Mouse (Mus musculus): ENCODE measurements around the gene Hsf5. TPM values are rescaled to one million over a fixed set of nuclear protein-coding genes. Genes with fewer than 3 reads are reported as not detected.

Gene Hsf5
- polyA plus RNA-seq, 1 experiment from 2014 or later, result 0.14 TPM

DNA sequence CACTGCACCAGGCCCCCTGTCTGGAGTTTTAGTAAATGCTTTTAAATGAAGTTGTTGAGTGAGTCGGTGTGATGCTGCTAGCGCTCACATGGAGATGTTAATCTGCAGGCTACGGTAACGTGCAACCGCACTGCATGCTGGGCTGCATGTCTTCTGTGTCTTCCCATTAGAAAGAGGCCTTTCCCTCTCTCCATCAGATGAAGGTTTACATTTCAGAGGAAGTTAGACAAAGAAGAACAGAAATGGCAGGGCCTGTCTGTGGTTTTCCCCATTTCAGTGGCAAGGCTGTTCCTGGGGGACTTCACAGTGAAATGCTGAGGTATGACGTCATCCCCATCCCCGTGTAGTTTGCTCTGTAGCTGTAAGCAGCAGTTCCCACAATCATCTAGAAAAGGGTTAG, 69.4 kb downstream of the Hsf5 start:
- no peak overlapping the region for H3K4me2 ChIP-seq (ENCODE audit: low read depth, low read length)
- no peak overlapping the region for H3K4me3 ChIP-seq (ENCODE audit: low read length)
- 55% methylated on average over 7 of the region's 7 CpGs for WGBS
- H3K36me3 ChIP-seq (ENCODE audit: control insufficient read depth, insufficient read depth), result no peaks in the 10 kb centered on the region
- H3K9ac ChIP-seq (ENCODE audit: low read length), result no peak overlapping the region
- H3K4me1 ChIP-seq (ENCODE audit: control insufficient read depth, insufficient read depth, low read length), result peaks cover 27% of the 10 kb centered on the region
- ATAC-seq (replicated peaks; ENCODE audit: extremely low read depth, insufficient read depth, low FRiP score), result no peak
- no peak overlapping the region for H3K27ac ChIP-seq (ENCODE audit: low read length)
- no peaks in the 10 kb centered on the region for H3K27me3 ChIP-seq (ENCODE audit: control insufficient read depth, insufficient read depth, low read length)
- no peaks in the 10 kb centered on the region for H3K9me3 ChIP-seq (replicated peaks; ENCODE audit: control insufficient read depth, low read length)

DNA sequence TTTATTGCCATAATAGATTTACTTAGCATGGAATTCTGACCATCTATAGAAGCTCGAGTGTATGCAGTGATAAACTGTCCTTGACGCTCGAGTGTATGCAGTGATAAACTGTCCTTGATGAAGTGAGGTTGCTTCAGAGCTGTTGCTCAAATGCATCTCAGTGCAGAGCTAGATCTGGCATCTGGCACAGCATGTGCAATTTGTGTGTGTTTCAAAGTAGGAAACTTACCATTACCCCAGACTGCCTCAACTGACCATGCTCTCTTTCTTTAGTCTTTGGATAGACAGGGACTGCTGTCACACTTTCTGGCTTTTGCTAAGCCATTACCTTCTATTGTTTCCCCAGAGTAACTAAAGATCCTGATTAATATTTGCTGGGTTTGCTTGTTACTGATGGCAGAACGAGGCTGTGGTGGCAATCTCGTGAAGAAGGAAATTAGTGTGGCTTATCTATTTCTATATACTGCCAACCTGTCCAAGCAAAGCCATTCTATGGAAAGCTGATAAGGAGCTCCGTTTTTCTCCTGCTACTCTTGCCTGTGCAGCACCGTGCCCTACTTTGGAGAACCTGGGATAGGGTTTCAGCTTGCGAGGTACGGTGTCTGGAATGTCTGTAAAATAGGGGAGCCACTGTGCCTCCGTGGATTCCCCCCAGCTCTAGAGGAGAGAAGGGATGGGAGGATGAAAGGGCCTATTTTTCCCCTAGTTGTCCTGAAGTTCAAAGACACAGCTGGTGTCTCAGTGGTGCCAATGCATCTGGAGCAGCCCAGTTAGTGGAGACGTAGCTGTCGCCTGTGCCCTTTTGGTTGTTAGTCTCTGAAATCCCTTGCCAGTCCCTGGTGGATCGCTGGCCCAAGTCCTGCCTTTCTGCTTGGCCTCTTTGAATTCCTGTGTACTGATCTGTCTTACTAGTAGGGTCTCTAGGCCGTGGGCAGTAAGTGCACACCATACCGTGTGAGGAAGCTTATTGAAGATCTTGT, 70.6 kb downstream of the Hsf5 start:
- Histone ChIP-seq H3K4me3 (ENCODE audit: low read length) (no peak overlapping the region), H3K9ac (ENCODE audit: low read length) (no peak overlapping the region), H3K27ac (ENCODE audit: low read length) (no peak overlapping the region), H3K4me1 (ENCODE audit: control insufficient read depth, insufficient read depth, low read length) (peaks cover 27% of the 10 kb centered on the region), H3K27me3 (ENCODE audit: control insufficient read depth, insufficient read depth, low read length) (no peaks in the 10 kb centered on the region), H3K9me3 (replicated peaks; ENCODE audit: control insufficient read depth, low read length) (no peaks in the 10 kb centered on the region), H3K4me2 (ENCODE audit: low read depth, low read length) (no peak overlapping the region), H3K36me3 (ENCODE audit: control insufficient read depth, insufficient read depth) (no peaks in the 10 kb centered on the region)
- ATAC-seq (replicated peaks; ENCODE audit: extremely low read depth, insufficient read depth, low FRiP score), result no peak
- WGBS, result 51% methylated on average over 15 of the region's 15 CpGs

DNA sequence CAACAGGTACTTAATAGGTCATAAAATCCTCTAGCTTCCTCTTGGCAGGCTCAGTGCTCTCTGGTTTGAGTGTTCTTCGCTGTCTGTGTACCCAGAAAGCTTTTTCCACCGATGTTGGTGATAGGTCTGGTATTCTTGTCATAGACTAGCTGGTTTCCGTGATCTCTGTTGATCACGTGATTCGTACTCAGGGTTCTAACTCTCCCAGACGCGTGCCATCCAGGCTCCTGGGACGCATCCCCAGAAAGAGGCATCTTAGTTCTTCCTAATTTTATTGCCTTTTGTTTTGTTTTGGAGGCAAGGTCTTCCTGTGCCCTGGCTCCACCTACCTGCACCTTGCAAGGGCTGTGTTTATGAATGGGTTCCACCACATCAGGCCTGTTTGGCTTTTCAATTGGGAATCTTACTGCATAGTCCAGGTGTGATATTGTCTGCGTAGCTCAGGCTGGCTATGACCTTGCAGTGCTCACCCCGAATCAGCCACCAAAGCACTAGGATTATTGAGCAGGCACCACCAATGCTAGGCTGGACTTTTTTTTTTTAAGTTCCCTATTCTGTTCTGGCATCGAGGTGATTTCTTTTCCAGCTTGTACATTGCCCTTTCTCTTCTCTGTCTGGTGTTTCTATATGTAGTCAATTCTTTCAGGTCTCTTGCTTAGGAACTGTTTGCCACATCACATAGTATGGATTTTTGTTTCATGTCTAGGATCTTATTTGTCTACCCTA, 71.7 kb downstream of the Hsf5 start:
- Histone ChIP-seq H3K9me3 (replicated peaks; ENCODE audit: control insufficient read depth, low read length) (no peaks in the 10 kb centered on the region), H3K4me1 (ENCODE audit: control insufficient read depth, insufficient read depth, low read length) (peaks cover 22% of the 10 kb centered on the region), H3K4me2 (ENCODE audit: low read depth, low read length) (no peak overlapping the region), H3K9ac (ENCODE audit: low read length) (no peak overlapping the region), H3K27me3 (ENCODE audit: control insufficient read depth, insufficient read depth, low read length) (no peaks in the 10 kb centered on the region), H3K4me3 (ENCODE audit: low read length) (no peak overlapping the region), H3K27ac (ENCODE audit: low read length) (no peak overlapping the region), H3K36me3 (ENCODE audit: control insufficient read depth, insufficient read depth) (no peaks in the 10 kb centered on the region)
- no peak for ATAC-seq (replicated peaks; ENCODE audit: extremely low read depth, insufficient read depth, low FRiP score)
- 81% methylated on average over 11 of the region's 11 CpGs for WGBS

DNA sequence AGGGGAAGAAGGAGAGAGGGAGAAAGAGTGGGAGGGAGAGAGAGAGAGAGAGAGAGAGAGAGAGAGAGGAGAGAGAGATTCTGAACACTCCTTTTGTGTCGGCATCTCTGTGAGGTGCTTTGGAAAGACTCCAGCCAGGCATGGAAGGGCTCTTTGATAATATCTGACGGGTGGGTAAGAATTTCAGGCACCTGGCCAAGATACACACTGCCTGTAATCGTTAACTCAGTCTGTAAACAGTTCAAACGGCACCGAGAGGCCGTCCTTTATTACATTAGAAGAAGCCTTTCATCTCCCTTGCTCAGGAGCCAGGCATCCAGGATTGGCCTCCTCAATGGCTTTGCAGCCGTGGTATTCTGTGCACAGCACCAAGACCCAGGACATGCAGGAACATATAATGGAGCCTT, 72.4 kb downstream of the Hsf5 start:
- no peak; the same call in 1 of the 2 replicates for ATAC-seq (replicated peaks; ENCODE audit: extremely low read depth, insufficient read depth, low FRiP score)
- H3K9ac ChIP-seq (ENCODE audit: low read length), result no peak overlapping the region

DNA sequence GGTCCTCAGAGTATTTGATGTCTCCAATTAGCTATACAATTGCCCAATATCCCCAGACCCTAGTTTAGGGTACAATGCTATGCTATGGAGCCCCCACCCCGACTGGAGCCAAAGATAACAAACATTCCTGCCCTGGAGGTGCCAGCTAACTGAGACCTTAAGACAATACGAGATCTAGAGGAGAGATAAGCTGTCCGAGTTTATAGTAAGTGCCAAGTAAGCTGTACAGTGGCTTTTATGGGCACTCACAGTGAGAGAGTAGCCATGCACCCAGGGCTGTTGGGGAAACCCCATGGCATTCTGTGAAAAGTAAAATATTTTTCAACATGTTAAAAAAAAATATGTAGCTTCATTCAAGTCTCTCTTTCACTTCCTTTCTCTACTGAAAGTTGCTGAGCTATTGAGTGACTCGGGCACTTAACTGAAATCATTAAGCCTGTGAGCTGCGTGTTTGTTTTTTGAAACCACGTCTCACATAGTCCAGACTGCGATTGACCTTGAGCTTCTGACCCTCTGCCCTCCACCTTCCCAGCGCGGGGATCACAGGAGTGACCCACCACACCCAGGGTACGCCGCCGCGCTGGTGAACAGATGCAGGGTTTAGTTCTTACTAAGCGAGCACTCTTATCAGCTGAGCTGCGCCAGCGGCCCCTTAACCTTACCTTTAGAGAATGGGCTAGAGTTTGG, 73.2 kb downstream of the Hsf5 start:
- Histone ChIP-seq H3K27ac (ENCODE audit: low read length) (peak overlapping the region; percentile 3; the same call in 1 of the 2 replicates), H3K36me3 (ENCODE audit: control insufficient read depth, insufficient read depth) (no peaks in the 10 kb centered on the region), H3K9ac (ENCODE audit: low read length) (no peak overlapping the region), H3K9me3 (replicated peaks; ENCODE audit: control insufficient read depth, low read length) (no peaks in the 10 kb centered on the region), H3K27me3 (ENCODE audit: control insufficient read depth, insufficient read depth, low read length) (no peaks in the 10 kb centered on the region), H3K4me1 (ENCODE audit: control insufficient read depth, insufficient read depth, low read length) (peaks cover 22% of the 10 kb centered on the region), H3K4me3 (ENCODE audit: low read length) (no peak overlapping the region), H3K4me2 (ENCODE audit: low read depth, low read length) (peak overlapping the region; percentile 11; the same call in 1 of the 2 replicates)
- no peak for ATAC-seq (replicated peaks; ENCODE audit: extremely low read depth, insufficient read depth, low FRiP score)
- WGBS, result 50% methylated on average over 16 of the region's 16 CpGs

More for the DNA sequence above, 72.4 kb downstream of the Hsf5 start:
- Histone ChIP-seq H3K36me3 (ENCODE audit: control insufficient read depth, insufficient read depth) (no peaks in the 10 kb centered on the region), H3K27ac (ENCODE audit: low read length) (0 out of 2 replicates have a peak overlapping the region, but pooled peaks have one; percentile 3), H3K4me2 (ENCODE audit: low read depth, low read length) (peak overlapping the region; percentile 27; the same call in 1 of the 2 replicates), H3K27me3 (ENCODE audit: control insufficient read depth, insufficient read depth, low read length) (no peaks in the 10 kb centered on the region), H3K9me3 (replicated peaks; ENCODE audit: control insufficient read depth, low read length) (no peaks in the 10 kb centered on the region), H3K4me3 (ENCODE audit: low read length) (no peak overlapping the region), H3K4me1 (ENCODE audit: control insufficient read depth, insufficient read depth, low read length) (peaks cover 22% of the 10 kb centered on the region)
- WGBS, result 6% methylated on average over 7 of the region's 7 CpGs

DNA sequence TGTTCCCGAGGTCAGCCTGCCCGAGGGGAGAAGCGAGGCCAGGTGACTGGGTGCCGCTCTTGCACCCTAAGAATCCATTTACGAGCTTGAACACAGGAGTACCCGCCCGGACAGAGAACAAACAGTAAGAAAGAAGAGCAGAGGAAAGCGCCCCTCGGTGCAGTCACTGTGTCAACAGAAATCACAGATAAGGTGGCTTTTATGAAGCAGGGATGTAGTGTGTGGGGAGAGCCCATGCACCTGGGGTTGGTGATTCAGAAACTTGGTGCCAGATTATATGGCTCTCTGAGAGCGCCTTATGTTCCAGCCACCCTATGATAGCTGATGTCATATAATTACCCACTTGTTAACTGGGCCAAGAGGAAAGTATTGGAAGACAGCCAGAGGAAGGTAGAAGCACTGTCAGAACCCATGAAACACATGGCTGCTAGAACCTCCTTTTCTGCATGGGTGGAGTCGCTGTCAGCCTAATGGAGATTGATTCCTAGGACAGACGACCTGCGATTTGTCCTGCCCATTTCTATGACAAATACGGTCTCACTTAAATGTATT, 80.2 kb downstream of the Hsf5 start:
- 61% methylated on average over 14 of the region's 14 CpGs for WGBS
- H3K4me2 ChIP-seq (ENCODE audit: low read depth, low read length), result no peak overlapping the region

DNA sequence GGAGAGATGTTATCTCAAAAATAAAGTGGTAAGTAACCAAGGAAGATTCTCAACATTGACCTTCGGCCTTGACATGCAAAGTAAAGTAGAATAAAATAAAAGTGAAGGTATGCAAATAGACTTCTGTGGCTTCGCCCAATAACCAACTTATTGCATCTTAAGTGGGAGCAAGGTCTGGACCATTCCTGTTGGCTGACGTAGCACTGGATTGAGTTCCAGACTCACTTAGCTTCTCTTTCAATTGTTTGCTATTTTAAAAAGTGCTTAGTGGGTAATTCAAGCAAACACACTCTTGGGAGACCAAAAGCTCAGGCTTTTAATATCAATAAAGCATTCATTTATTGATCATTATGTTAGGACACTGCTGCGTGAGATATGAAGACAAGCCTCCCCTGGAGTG, 81.2 kb downstream of the Hsf5 start:
- WGBS, result 80% methylated on average over 4 of the region's 4 CpGs
- ATAC-seq (replicated peaks; ENCODE audit: extremely low read depth, insufficient read depth, low FRiP score), result no peak
- Histone ChIP-seq H3K9ac (ENCODE audit: low read length) (no peak overlapping the region), H3K4me2 (ENCODE audit: low read depth, low read length) (no peak overlapping the region), H3K9me3 (replicated peaks; ENCODE audit: control insufficient read depth, low read length) (no peaks in the 10 kb centered on the region), H3K36me3 (ENCODE audit: control insufficient read depth, insufficient read depth) (no peaks in the 10 kb centered on the region), H3K4me3 (ENCODE audit: low read length) (no peak overlapping the region), H3K27ac (ENCODE audit: low read length) (no peak overlapping the region), H3K4me1 (ENCODE audit: control insufficient read depth, insufficient read depth, low read length) (no peaks in the 10 kb centered on the region), H3K27me3 (ENCODE audit: control insufficient read depth, insufficient read depth, low read length) (no peaks in the 10 kb centered on the region)

More for the DNA sequence above, 80.2 kb downstream of the Hsf5 start:
- Histone ChIP-seq H3K9me3 (replicated peaks; ENCODE audit: control insufficient read depth, low read length) (no peaks in the 10 kb centered on the region), H3K27me3 (ENCODE audit: control insufficient read depth, insufficient read depth, low read length) (no peaks in the 10 kb centered on the region), H3K4me3 (ENCODE audit: low read length) (no peak overlapping the region), H3K9ac (ENCODE audit: low read length) (no peak overlapping the region), H3K36me3 (ENCODE audit: control insufficient read depth, insufficient read depth) (no peaks in the 10 kb centered on the region), H3K27ac (ENCODE audit: low read length) (no peak overlapping the region), H3K4me1 (ENCODE audit: control insufficient read depth, insufficient read depth, low read length) (no peaks in the 10 kb centered on the region)
- no peak for ATAC-seq (replicated peaks; ENCODE audit: extremely low read depth, insufficient read depth, low FRiP score)

DNA sequence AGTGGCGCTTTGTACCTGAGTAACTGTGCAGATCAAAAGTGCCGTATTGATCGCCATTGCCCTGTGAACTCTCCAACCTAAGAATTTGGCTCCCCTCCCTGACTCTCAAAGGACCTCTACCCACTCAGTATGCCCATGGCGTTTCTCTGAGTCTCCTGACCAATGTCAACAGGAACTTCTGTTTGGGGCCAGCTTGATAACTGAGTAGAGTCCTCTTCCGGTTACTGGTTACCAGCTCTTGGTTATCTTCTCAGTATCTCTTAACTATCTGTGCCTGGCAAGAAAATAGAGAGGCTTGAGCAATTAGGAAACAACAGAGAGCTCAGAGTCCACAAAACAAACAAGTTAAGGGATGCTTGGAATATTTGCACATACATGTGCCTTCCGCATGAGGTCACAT, 84.1 kb downstream of the Hsf5 start:
- H3K4me2 ChIP-seq (ENCODE audit: low read depth, low read length), result no peak overlapping the region
- H3K27me3 ChIP-seq (ENCODE audit: control insufficient read depth, insufficient read depth, low read length), result no peaks in the 10 kb centered on the region
- 75% methylated on average over 6 of the region's 6 CpGs for WGBS
- no peaks in the 10 kb centered on the region for H3K9me3 ChIP-seq (replicated peaks; ENCODE audit: control insufficient read depth, low read length)
- ATAC-seq (replicated peaks; ENCODE audit: extremely low read depth, insufficient read depth, low FRiP score), result no peak
- H3K4me3 ChIP-seq (ENCODE audit: low read length), result no peak overlapping the region
- H3K27ac ChIP-seq (ENCODE audit: low read length), result no peak overlapping the region
- H3K9ac ChIP-seq (ENCODE audit: low read length), result no peak overlapping the region
- no peaks in the 10 kb centered on the region for H3K36me3 ChIP-seq (ENCODE audit: control insufficient read depth, insufficient read depth)
- no peaks in the 10 kb centered on the region for H3K4me1 ChIP-seq (ENCODE audit: control insufficient read depth, insufficient read depth, low read length)

All from heart, embryonic 16.5 days (tissue).